Mouse (Mus musculus) frontal cortex, adult 2 months (tissue): ENCODE results near the gene Man2a2. TPM values are rescaled to one million over a fixed set of nuclear protein-coding genes. Genes with fewer than 3 reads are reported as not detected.
A peak's percentile ranks its signal among the peaks of the same experiment; 100 is the strongest.
"Not testable (repeated sequence)": the region's sequence is repeated elsewhere in the genome, so short reads cannot be mapped to it uniquely, and the experiment has no call there.

Experiments used
- DNase-seq, 2 experiments: peaks; one replicate each; pipeline ENCODE4 v3.0.0; 2022; ENCODE audit warnings: low spot score in 1 of 2; ENCODE audit errors: extremely low spot score in 1 of 2
- polyA plus RNA-seq: library from polyadenylated mRNA; depleted of rRNA; stranded (reverse); fragments of >200 nt; gene quantifications from 2 replicates; pipeline ENCODE4 v1.2.3, GENCODE M21; 2012

Gene Man2a2
- polyA plus RNA-seq, 1 experiment, result 129 TPM

DNA sequence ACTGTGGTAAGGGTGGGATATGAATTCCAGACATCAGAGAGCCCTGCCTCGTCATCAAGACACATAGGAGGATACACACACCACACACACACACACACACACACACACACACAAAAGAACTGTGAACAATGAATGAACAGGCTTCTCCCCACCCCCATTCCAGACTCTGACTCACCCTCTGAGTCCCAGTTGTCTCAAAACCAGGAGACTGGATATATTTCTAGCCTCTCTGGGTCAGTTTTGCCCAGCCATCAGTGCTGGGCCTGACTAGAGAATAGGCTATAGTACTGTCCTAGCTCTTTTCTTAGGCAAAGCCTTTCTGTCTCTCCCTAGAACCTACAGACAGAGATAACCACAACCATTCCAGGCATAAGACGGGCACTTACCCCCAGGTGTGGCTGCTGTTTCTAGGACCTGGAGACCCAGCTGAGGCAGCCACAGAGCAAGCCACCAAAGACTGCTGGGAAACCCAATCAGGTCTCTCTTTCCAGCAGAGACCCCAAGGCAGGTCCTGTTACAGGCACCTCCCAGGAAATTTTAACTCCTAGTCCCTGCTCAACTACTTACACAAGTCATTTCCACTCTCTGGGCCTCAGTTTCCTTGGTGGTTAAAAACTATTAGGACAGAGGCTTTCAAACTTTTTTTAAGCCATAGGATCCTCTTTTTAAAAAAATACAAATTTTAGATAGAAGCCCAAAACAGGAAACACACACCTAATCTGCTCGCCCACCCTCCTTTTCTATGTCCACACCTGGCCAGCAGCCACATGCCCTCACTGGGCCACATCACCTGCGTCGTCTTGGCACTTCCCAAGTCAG, 30.1 kb upstream of the Man2a2 start:
- peak in 1 of 2 experiments; percentile 64 for DNase-seq

DNA sequence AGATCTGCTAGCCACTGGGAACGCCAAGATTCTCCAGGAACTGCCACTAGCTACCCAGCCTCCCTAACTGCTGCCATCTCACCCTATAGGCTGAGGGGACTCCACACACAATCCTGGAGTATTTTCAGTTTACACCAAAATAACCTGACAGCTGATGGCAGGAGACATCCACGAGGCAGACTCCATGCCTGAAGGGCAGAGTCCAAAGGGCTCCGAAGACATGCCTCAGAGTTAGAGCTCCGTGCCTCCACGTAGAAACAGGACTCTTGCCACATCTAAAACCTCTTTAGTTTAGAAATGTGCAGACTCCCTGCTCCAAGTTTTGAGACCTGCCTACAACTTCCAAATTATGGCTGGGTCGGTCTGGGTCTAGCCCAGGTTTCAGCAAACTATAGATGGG, 29.4 kb upstream of the Man2a2 start:
- no peak for DNase-seq

DNA sequence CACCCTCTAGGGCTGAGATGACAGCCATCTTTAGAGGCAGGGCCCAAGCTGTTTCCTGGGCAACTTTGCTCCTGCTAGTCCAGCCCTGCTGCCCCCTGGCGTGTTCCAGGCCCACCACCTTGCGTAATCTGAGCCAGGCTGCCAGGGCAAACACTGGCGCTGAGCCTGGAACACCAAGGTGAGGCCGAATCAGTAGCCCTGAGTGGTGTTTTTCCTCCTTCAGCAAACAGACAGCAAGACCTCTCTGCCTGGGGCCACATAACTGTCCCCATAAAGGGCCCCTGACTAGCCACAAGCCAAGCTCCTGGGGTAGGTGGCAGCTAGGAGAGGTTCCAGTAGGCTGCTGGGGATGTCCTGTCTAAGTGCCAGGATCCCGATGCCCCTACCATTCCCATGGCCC, 28.9 kb upstream of the Man2a2 start:
- no peak for DNase-seq

DNA sequence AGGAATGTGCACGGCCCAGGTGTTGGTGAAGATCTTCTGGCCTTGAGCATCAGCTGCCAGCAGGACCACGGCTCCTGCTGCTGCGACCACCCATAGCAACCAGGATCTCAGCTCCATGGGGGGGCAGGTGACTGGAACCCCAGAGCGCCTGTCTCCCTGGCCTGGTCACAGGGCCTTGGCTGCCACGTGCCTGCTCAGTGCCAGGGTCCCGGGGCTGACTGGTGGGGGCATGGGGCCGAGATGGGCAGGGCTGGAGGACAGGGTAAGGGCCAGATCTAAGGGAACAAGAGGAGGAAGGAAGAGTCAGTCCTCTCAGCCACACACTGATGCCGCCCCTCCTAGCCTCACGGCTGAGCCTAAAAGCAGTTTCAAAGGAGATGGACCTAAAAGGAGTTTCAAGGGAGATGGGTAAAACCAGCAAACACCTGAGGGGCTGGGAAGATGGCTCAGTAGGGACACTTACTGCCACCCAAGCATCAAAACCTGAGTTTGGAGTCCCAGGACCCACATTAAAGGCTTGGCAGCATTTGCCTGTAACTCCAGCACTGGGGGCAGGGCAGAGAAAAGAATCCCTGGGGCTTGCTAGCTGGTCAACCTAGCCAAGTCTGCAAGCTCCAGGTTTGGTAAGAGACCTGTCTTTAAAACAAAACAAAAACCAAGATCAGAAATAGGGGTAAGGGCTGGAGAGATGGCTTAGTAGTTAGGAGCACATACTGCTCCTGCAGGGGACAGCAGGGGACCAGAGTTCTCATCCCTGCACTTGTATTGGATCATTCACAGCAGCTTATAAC, 27.7 kb upstream of the Man2a2 start:
- no peak for DNase-seq

DNA sequence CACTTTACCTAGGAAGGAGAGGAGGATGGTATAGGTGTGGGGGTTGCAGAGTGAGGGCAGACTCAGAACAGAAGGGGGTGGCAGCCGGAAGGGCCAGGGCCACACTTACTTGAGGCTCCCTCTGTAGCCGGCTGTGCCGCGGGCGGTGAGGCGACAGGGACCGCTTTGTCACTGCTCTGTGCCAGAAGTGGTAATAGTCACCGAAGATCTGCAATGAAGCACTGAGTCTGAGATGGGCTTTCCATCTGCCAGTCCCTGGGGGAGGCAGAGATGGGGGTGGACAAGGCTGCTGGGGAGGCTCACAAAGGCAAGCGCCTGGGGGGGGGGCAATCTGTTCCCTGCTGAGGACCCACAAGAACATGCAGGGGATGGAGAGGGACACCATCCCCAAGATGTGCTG, 26.8 kb upstream of the Man2a2 start:
- DNase-seq, result peak; percentile 31 to 69

DNA sequence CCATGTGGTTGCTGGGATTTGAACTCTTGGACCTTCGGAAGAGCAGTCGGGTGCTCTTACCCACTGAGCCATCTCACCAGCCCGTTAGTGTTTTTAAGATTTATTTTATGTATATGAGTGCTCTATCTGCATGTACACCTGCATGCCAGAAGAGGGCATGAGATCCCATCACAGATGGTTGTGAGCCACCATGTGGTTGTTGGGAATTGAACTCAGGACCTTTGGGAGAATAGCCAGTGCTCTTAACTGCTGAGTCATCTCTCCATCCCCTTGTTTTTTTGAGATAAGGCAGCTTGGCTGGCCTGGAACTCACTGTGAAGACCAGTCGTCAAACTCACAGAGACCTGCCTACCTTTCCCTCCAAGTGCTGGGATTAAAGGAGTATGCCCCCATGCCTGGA, 25.3 kb upstream of the Man2a2 start:
- not testable (repeated sequence) for DNase-seq

DNA sequence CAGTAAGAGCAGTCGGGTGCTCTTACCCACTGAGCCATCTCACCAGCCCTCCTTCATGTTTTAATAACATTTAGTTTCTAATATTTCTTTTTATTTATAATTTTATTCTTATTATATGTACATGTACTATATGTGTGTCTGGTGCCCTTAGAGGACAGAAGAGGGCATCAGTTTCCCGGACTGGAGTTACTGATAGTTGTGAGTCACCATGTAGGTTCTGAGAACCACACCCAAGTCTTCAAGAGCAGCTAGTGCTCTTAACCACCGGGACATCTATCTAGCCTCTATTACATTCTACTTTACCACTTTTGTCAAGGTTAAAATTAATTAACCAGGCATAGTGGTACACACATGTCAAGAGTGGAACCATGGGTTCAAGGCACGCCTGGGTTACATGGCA, 23.4 kb upstream of the Man2a2 start:
- no peak for DNase-seq

DNA sequence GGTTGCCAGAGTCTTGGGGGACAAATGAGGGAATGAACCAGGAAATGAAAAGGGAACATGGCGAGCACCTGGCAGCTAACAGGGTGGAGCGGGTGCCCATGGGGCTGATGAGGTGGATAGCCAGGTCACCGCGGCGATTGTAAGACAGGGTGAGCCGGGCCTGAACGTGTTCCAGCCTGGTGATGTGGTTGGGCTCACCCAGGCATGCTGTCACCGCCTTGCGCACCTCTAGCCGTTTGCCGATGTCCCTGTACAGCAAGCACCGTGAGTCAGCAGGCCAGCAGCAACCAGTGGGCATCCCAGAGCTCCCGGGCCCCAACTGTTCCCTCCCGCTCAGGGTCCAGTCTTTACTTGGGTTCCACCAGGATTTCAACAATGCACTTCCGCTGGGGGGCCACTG, 20.9 kb upstream of the Man2a2 start:
- no peak for DNase-seq

DNA sequence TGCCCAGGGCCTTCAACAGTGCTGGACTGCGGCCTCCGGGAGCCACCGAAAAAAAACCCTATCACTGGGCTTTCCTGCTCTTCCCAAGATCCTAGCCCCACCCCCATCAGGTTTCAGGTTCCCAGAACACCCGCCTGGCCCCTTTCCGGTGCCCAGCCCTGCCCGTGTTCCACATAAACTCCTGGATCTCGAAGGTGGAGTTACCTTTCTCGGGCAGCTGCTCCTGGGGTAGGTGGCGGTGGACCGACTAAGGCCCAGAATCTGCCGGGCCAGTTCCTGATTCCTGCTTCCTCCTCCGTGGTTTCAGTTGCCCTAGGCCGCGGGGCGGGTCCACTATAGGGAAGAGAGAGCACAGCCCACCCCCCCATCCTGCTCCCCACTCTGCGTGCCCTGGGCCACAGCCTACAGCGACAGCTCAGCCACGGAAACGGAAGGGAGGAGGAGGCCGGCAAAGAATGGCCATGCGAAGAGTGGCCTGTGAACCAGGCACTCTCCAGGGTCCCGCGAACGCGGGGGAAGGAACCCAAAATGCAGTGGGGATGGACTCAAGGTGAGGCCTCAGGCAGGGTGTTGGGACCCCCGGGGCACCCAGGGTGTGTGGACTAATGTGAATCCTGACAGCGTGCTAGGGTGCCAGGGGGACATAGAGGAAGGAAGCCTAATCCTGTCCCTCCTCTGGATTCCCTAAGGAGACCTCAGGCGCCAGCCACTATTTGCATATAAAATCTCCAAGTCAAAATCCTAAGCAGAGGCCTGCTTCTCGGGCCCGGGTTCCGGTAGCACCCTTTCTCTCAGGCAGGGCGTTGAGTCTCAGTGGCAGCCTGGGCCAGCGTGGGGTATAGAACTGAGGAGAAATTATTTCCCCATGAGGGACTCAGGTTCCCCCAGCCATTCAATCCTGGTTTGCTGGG, 16.7 kb upstream of the Man2a2 start, which contains the start of gene Fes:
Fes (minus strand) TSS at position 314 of the 911 bp plus-strand sequence.
- no peak for DNase-seq

DNA sequence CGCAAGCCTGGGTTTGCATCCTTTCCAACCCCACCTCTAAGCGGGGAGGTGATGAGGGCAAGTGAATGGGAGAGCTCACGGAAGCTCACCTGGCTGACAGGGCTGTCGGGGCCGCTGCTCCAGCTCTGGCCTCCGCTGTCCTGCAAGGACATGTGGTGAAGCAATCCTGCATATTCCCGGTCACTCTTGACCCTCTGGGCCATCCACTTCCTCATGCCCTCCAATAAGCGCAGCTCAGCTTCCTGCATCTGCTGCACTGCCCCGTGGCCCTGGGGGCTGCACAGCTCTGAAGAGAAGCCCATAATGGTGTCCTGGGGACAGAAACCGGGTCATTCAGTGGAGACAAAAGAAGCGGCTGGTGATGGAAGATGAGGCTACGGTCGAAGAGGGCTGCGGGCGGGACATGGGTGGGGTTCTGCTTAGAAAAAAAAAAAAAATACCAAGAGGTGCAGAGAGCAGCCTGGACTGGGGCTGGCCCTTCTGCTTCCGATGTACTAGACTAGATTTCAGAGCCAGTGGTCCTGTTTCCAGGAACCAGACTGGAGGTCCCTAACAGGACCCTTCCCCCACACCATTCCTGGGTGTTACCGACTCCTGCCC, 16.0 kb upstream of the Man2a2 start:
- no peak for DNase-seq

DNA sequence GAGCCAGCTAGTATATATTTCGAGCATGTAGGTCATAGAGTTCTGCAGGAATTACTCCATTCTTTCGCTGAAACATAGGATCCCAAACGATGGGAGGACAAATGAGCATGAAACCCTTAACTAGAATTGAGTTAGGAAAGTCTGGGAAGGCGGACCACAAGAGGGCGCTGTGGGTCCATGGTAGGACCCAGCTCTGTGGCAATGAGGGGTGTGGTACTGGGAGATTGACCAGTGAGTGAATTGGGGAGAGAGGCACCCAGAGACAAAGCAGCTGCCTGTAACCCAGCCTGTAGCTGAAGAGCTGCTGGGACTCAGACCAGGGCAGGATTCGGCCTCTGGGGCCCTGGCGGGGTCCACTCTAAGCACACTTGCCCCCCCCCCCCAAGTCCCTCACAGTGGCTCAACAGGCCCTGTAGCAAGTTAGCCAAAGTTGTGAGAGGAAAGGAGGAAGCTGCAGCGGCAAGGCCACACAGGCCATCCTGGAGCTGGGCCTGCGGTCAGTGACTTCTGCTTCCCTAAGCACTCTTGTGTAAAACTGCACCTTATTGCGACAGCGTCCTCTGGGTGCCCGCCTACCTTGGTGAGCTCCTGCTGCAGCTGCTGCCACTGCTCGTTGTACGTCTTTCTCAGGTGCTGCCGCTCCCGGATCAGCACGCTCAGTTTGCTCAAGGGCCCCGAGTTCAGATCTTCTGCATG, 15.2 kb upstream of the Man2a2 start:
- peak; percentile 76 to 96 for DNase-seq

DNA sequence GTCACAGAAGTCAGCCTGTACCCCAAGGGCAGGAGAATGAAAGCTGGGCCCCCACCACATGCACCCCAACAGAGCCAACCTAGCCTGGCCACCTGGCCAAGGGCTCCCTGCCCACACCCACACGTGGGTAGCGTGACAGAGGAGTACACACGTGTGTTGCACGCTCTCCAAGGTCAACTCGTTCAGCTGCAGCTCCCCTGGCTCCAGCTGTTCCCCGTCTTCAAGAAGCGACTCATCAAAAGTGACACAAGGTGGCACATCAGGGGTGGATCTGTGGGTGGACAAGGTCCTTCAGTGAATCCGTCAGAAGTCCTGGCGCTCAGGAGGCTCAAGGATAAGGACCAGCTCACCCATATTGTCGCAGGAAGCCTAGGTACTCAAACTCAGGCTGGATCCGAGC, 11.7 kb upstream of the Man2a2 start:
- DNase-seq, result no peak

DNA sequence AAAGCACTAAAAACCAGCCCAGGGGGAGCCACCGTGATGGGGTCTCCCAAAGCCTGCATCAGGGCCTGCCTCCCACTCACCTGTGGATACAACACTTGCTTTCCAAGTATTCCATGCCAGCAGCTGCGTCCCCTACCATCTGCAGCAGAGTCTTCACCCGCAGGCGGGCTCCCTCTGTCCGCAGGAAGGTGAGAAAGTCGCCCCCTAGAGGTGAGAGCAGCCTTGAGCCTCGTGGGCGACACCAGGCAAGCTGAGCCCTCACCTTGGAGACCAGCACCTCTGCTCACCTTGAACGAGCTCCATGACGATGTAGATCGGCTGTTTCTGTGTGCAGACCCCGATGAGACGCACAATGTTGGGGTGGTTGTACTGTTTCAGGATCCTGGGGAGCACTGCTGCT, 8.4 kb upstream of the Man2a2 start:
- DNase-seq, result peak in 1 of 2 experiments; percentile 31

DNA sequence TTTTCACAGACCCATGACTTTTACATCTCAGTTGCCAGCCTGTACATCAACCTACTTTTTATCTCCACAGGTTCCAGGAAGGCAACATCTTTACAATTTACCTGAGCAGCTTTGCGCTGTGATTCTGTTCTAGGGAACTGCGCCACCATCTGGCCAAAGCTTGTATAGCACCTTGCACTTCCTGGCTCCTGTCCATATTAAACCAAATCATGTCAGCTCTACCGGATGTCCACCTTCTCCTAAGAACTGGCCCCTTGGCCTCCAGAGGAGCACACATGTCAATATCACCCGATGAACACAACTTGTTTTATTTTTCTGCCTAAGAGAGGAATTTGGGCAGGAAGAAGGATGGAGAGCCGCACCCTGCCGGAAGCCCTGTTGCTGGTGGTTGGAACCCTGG, 6.3 kb upstream of the Man2a2 start:
- peak in 1 of 2 experiments; percentile 80 for DNase-seq

DNA sequence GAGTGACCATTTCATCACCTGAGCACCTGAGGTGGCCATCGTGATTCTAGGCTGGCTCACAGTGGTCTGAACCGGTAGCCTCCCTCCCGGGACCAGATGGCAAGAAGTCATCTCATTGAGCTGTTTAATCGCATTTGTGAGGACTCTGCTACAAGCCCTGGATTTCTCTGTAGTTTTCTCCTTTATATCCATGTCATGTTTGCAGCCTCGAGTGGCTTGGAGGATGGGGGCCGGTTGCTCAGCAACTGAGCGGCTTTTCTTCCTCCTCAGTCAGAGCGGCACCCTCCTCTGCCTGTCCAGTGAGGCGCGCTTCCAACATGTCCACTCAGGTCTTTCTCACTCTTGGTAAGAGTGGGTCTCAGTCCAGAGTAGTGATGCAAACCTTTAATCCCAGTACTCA, 5.0 kb upstream of the Man2a2 start:
- DNase-seq, result no peak

DNA sequence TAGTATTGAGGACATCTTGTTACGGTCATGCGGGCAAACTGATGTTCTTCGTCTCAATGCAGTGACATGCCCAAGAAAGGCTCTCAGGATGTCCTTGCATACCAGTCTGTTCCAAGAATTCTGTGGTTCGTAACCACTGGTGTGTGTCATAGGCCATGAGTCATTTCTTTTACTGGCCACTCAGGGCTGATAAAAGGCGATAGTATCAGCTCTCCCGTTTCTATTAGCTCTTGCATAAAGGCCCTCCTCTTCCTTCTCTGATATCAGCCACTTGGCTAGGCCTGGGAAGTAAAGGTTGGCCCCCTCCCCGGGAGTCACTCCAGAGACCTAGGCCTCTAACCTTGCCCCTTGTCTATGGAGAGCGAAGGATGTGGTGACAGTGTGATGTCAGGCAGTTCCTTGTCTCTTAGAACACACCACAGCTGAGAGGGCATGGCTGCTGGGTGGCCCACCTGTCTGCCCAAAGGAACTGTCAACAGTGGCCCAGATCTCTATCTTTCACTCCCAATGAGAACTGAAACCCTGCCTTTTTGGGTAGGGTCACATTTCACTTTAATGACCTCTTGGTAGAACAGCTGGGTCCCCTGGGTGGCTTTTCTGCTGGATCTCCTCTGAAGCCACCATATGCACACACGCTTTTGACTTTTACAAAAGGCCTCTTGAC, 4.3 kb upstream of the Man2a2 start:
- no peak for DNase-seq

DNA sequence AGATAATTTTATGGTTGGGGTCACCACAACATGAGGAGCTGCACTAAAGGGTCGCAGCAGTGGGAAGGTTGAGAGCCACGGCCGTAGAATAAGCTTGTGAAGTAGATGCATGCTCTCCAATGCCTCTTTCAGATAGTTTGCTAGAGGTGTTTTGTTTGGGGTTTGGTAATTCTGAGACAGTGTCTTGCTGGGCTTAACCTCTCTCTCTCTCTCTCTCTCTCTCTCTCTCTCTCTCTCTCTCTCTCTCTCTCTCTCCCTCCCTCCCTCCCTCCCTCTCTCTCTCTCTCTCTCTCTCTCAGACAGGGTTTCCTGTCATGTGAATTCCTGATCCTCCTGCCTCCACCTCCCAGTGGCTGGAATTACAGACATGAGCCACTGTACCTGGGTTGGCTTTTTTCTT, 3.6 kb upstream of the Man2a2 start:
- no peak for DNase-seq

DNA sequence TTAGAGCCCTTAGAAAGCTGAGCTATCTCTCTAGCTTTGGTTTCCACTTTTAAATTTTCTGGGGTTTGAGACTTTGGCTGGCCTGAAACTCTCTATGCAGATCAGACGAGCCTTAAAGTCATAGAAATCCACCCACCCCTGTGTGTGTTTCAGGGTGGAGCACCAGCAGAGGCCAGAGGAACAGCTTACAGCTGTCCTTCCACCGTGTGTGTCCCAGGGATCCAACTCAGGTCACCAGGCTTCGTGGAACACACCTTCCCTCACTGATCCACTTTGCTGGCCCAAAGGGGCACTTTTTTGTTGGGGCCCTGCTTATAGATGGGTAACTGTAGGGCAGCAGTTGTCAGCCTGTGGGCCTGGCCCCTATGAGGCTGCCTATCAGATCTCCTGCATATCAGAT, 3.1 kb upstream of the Man2a2 start:
- no peak for DNase-seq

DNA sequence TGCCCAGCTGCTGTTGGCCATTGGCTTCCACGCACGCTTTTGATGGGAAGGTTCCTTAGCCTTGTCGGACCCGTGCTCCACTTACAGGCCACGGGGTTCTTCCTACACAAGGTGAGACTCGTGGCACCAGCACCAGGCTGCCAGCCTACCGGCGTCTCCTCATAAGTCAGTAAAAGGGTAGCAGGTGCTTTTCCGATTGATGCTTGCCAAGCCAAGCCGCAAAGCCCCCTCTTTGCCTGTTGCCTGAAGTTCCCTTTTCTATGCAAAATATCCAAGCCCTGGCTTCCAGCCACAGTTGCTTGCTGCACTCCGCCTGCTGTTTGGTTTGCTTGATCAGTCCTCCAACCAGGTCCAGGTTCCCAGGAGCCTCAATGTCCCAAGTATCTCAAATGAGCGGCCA, 2.7 kb upstream of the Man2a2 start:
- no peak for DNase-seq
